ENCODE assay signal across 10 mouse cellular contexts in genomic region chr7:27222538-27222937, GRCm38 (mm10).
"Had no signal": no experiment of that assay in that cellular context is flagged by ENCODE, and none has a peak within 500 bp of the region (broad histone marks: within the 10 kb centered on the region; RNA-seq: fewer than 3 reads in every experiment).

No protein-coding gene starts in this region.

- DNase-seq: kidney, adult 2 months; kidney, postnatal 14 days; lung, adult 18-20 months; spleen, adult 18-20 months; thymus, adult 2 months; thymus, postnatal 36 days had no signal

- H3K9ac ChIP-seq: kidney, embryonic 15.5 days; midbrain, embryonic 12.5 days had no signal

- H3K9me3 ChIP-seq: kidney, embryonic 15.5 days; limb, embryonic 10.5 days; midbrain, embryonic 12.5 days had no signal

- H3K27me3 ChIP-seq: kidney, embryonic 15.5 days; midbrain, embryonic 12.5 days had no signal

- H3K4me2 ChIP-seq: kidney, embryonic 15.5 days; midbrain, embryonic 12.5 days had no signal

- H3K27ac ChIP-seq: kidney, embryonic 15.5 days; left cerebral cortex, adult 2 months; midbrain, embryonic 12.5 days had no signal

- H3K4me3 ChIP-seq: kidney, embryonic 15.5 days; left cerebral cortex, adult 2 months; limb, embryonic 10.5 days; midbrain, embryonic 12.5 days had no signal
